ENCODE assay signal across 13 mouse cellular contexts in the genomic region with DNA sequence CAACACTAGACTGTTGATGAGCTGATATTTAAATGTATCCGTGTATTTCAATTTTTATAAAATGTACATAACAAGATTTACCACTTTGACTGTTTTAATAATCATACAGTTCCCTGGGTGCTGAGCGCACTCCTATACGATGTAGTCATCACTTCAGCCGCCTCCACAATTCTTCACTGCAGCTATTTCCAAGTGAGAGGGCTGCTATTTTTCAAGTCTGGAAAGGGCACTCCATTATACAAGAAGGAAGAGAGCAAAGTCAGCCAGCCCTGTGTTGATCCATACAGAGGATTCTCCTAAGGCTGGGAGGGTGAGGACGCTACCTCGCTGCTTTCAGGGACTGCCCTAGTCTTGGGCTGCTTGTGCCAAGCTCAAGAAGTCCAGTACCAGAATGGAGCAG. TPM values are rescaled to one million over a fixed set of nuclear protein-coding genes. Genes with fewer than 3 reads are reported as not detected.
DNase-seq lines count a peak whose midpoint lies in the region; ATAC-seq and TF ChIP-seq lines count a peak whose summit lies in the region.
"Had no signal": no experiment of that assay in that cellular context is flagged by ENCODE, and none has a peak within 500 bp of the region (broad histone marks: within the 10 kb centered on the region; RNA-seq: fewer than 3 reads in every experiment).

No protein-coding gene starts in this region.

- H3K9ac ChIP-seq in lung, embryonic 16.5 days (ENCODE audit: low read length) = no peak overlapping the region
- H3K9ac ChIP-seq in stomach, postnatal 0 days (ENCODE audit: low read length) = 0 out of 2 replicates have a peak overlapping the region, but pooled peaks have one; percentile 27

- H3K27ac ChIP-seq in lung, embryonic 16.5 days (ENCODE audit: low read length) = peak overlapping the region; percentile 29
- peak overlapping the region; percentile 96 for H3K27ac ChIP-seq in stomach, postnatal 0 days (replicated peaks)
- H3K27ac ChIP-seq: hindbrain, postnatal 0 days had no signal

- TF ChIP-seq EP300 in stomach, postnatal 0 days (optimal IDR thresholded peaks at IDR 0.05) = no peak

- H3K4me2 ChIP-seq in lung, embryonic 16.5 days (ENCODE audit: low read depth, low read length) = no peak overlapping the region
- no peak overlapping the region for H3K4me2 ChIP-seq in stomach, postnatal 0 days (replicated peaks; ENCODE audit: low read depth)

- TF ChIP-seq CTCF in stomach, postnatal 0 days (IDR thresholded peaks at IDR 0.05; ENCODE audit: low read depth) = no peak

- H3K27me3 ChIP-seq in lung, embryonic 16.5 days (ENCODE audit: control insufficient read depth, insufficient read depth, low read depth, low read length) = no peaks in the 10 kb centered on the region
- H3K27me3 ChIP-seq in stomach, postnatal 0 days (ENCODE audit: control insufficient read depth, insufficient read depth, low read length) = no peaks in the 10 kb centered on the region

- H3K4me3 ChIP-seq in lung, embryonic 16.5 days (ENCODE audit: low read length) = no peak overlapping the region
- no peak overlapping the region for H3K4me3 ChIP-seq in stomach, postnatal 0 days (ENCODE audit: low read depth, low read length)

- no peak for ATAC-seq in lung, embryonic 16.5 days (ENCODE audit: low read depth)
- no peak for ATAC-seq in stomach, postnatal 0 days (ENCODE audit: low FRiP score, low TSS enrichment)
- ATAC-seq: forebrain, embryonic 14.5 days; hindbrain, postnatal 0 days had no signal

- DNase-seq in frontal cortex, adult 2 months (ENCODE audit: extremely low spot score in 1 of 2, low spot score in 1 of 2) = peak; percentile 66 to 82
- DNase-seq in frontal cortex, postnatal 14 days (ENCODE audit: low spot score in 2 of 2) = no peak
- no peak for DNase-seq in lung, postnatal 25 days (ENCODE audit: low spot score)
- DNase-seq in left cerebral cortex, adult 9 months (ENCODE audit: low spot score in 2 of 2) = peak; percentile 71 to 74
- no peak for DNase-seq in stomach, postnatal 0 days (ENCODE audit: low spot score)
- no peak for DNase-seq in cerebellum, adult 8-10 months
- no peak for DNase-seq in urinary bladder, postnatal 4 days (ENCODE audit: low spot score in 2 of 2)
- DNase-seq: cerebellum, adult 11-12 months; gastrocnemius, postnatal 36 days had no signal

- 80% methylated on average over 6 of the region's 6 CpGs for WGBS in lung, embryonic 16.5 days
- WGBS in stomach, postnatal 0 days = 62% methylated on average over 6 of the region's 6 CpGs

- no peaks in the 10 kb centered on the region for H3K9me3 ChIP-seq in lung, embryonic 16.5 days (ENCODE audit: control insufficient read depth, low read length)
- no peaks in the 10 kb centered on the region for H3K9me3 ChIP-seq in stomach, postnatal 0 days (ENCODE audit: control insufficient read depth, low read length)
- H3K9me3 ChIP-seq: G1E had no signal

- H3K36me3 ChIP-seq in lung, embryonic 16.5 days (ENCODE audit: control insufficient read depth, insufficient read depth, low read length) = no peaks in the 10 kb centered on the region
- H3K36me3 ChIP-seq in stomach, postnatal 0 days (ENCODE audit: control insufficient read depth, insufficient read depth, low read length) = no peaks in the 10 kb centered on the region
- H3K36me3 ChIP-seq: G1E had no signal

- H3K4me1 ChIP-seq in lung, embryonic 16.5 days (replicated peaks; ENCODE audit: control insufficient read depth, insufficient read depth, low read length) = peaks cover 41% of the 10 kb centered on the region
- peaks cover 16% of the 10 kb centered on the region; the same call in 1 of the 2 replicates for H3K4me1 ChIP-seq in stomach, postnatal 0 days (replicated peaks; ENCODE audit: control insufficient read depth, insufficient read depth)

RNA-seq across cellular contexts. Expression of gene Chd2, which starts 45.1 kb away (rescaled TPM):
- 34.3 and 37.0 TPM in 2 replicates for polyA plus RNA-seq in frontal cortex, adult 2 months (2012; rRNA removed)
- polyA plus RNA-seq in lung, embryonic 16.5 days (2015; fragmentation: Nextera tagmentation; extraction: Ambion mirVana) = 53.7 and 58.9 TPM in 2 replicates
- 15.9 and 18.0 TPM in 2 replicates for polyA plus RNA-seq in stomach, postnatal 0 days (2015; fragmentation: Nextera tagmentation; extraction: Ambion mirVana)

Comparison
In these comparisons a context has a peak if more than half of its experiments do, and no peak if none do; other contexts are left out.
1. DNase-seq: peak in frontal cortex, adult 2 months (2 of 2) and left cerebral cortex, adult 9 months (2 of 2); none in frontal cortex, postnatal 14 days (0 of 2), lung, postnatal 25 days (single experiment), stomach, postnatal 0 days (single experiment), cerebellum, adult 8-10 months (single experiment) and urinary bladder, postnatal 4 days (0 of 2).